Mouse (Mus musculus) hindbrain, embryonic 14.5 days (tissue): ENCODE results near the gene Rasgef1b. TPM values are rescaled to one million over a fixed set of nuclear protein-coding genes. Genes with fewer than 3 reads are reported as not detected.

Source experiments
- ATAC-seq: fragments of 200-750 bp; cut with Nextera tagmentation; 2 replicates; pipeline ENCODE4 v1.8.0; 2017; ENCODE audit warnings: moderate number of reproducible peaks, mild to moderate bottlenecking, moderate TSS enrichment, moderate library complexity; ENCODE audit not compliant: low FRiP score
- DNase-seq: peaks from one replicate; pipeline ENCODE4 v3.0.0-alpha.2; 2015; ENCODE audit warnings: low spot score
- H3K27ac ChIP-seq: fragments of 300-500 bp; sonication (generic); 2 replicates; pipeline ENCODE4 v1.5.1; 2014; ENCODE audit warnings: mild to moderate bottlenecking, moderate library complexity
- H3K27me3 ChIP-seq: fragments of 300-500 bp; sonication (generic); 2 replicates; pipeline ENCODE4 v1.6.1; 2014; ENCODE audit warnings: mild to moderate bottlenecking, low read length, mixed read lengths; ENCODE audit not compliant: control insufficient read depth, insufficient read depth
- H3K36me3 ChIP-seq: fragments of 300-500 bp; sonication (generic); replicated peaks from 2 replicates; pipeline ENCODE4 v1.6.1; 2014; ENCODE audit not compliant: control insufficient read depth, insufficient read depth
- H3K4me1 ChIP-seq: fragments of 300-500 bp; sonication (generic); replicated peaks from 2 replicates; pipeline ENCODE4 v1.6.1; 2014; ENCODE audit warnings: antibody characterized with exemption, low read length, mixed read lengths; ENCODE audit not compliant: control insufficient read depth, insufficient read depth
- H3K4me2 ChIP-seq: fragments of 300-500 bp; sonication (generic); replicated peaks from 2 replicates; pipeline ENCODE4 v1.6.1; 2014; ENCODE audit warnings: mild to moderate bottlenecking, moderate library complexity
- H3K4me3 ChIP-seq: fragments of 300-500 bp; sonication (generic); replicated peaks from 2 replicates; pipeline ENCODE4 v1.5.1; 2014; ENCODE audit warnings: mild to moderate bottlenecking, low read length
- H3K9ac ChIP-seq: fragments of 300-500 bp; sonication (generic); 2 replicates; pipeline ENCODE4 v1.6.1; 2014
- H3K9me3 ChIP-seq: fragments of 300-500 bp; sonication (generic); 2 replicates; pipeline ENCODE4 v1.6.1; 2016; ENCODE audit warnings: low read length; ENCODE audit not compliant: control insufficient read depth
- WGBS: fragments of 180-500 bp; shearing (Covaris S2); extraction: QIAGEN DNeasy Blood & Tissue Kit; methylation state at CpG from one replicate; pipeline ENCODE4 v1.1.7; 2014; 5-methylcytosine and 5-hydroxymethylcytosine counted together
- polyA plus RNA-seq: library from polyadenylated mRNA; unstranded; fragments of >200 nt; fragmentation: Nextera tagmentation; extraction: Ambion mirVana; gene quantifications from 2 replicates; pipeline ENCODE4 v1.2.1, GENCODE M21; 2014

Gene Rasgef1b
- polyA plus RNA-seq, 1 experiment from 2014 or later: 51.5 TPM

- ATAC-seq: no peak
- whole genome bisulfite sequencing: 93% methylated on average over 2 of the region's 2 CpGs
Measured at GRCm38 (mm10) chr5:99203475-99203874, 525.4 kb downstream of the Rasgef1b start.

GRCm38 (mm10) chr5:99202074-99202837 lies 526.6 kb downstream of the Rasgef1b start:
- Histone ChIP-seq H3K27me3 (peaks cover 5% of the 10 kb centered on the region; the same call in 1 of the 2 replicates), H3K4me2 (peak overlapping the region; percentile 15; the same call in 1 of the 2 replicates), H3K27ac (no peak overlapping the region), H3K4me1 (no peaks in the 10 kb centered on the region), H3K36me3 (no peaks in the 10 kb centered on the region), H3K9ac (no peak overlapping the region), H3K4me3 (no peak overlapping the region), H3K9me3 (no peaks in the 10 kb centered on the region)
- WGBS: 61% methylated on average over 15 of the region's 15 CpGs
- DNase-seq: peak; percentile 89
- ATAC-seq: peak; percentile 48; the same call in 1 of the 2 replicates

More at GRCm38 (mm10) chr5:99203475-99203874, 525.4 kb downstream of the Rasgef1b start:
- Histone ChIP-seq H3K36me3 (no peaks in the 10 kb centered on the region), H3K4me2 (no peak overlapping the region), H3K27ac (no peak overlapping the region), H3K9me3 (no peaks in the 10 kb centered on the region), H3K9ac (no peak overlapping the region), H3K4me3 (no peak overlapping the region), H3K4me1 (no peaks in the 10 kb centered on the region), H3K27me3 (peaks cover 5% of the 10 kb centered on the region; the same call in 1 of the 2 replicates)
- no peak for DNase-seq

- WGBS: 98% methylated on average over 5 of the region's 5 CpGs
- no peak for ATAC-seq
- DNase-seq: no peak
- Histone ChIP-seq H3K36me3 (no peaks in the 10 kb centered on the region), H3K9me3 (no peaks in the 10 kb centered on the region), H3K27ac (no peak overlapping the region), H3K9ac (no peak overlapping the region), H3K4me3 (no peak overlapping the region), H3K27me3 (no peaks in the 10 kb centered on the region), H3K4me2 (no peak overlapping the region), H3K4me1 (no peaks in the 10 kb centered on the region)
Measured at GRCm38 (mm10) chr5:99195436-99195835, 533.4 kb downstream of the Rasgef1b start.

GRCm38 (mm10) chr5:99190941-99191800 lies 537.7 kb downstream of the Rasgef1b start:
- WGBS: 64% methylated on average over 26 of the region's 26 CpGs
- no peaks in the 10 kb centered on the region for H3K9me3 ChIP-seq
- DNase-seq: no peak

GRCm38 (mm10) chr5:99183637-99184036 lies 545.2 kb downstream of the Rasgef1b start:
- Histone ChIP-seq H3K36me3 (no peaks in the 10 kb centered on the region), H3K4me3 (no peak overlapping the region), H3K9ac (no peak overlapping the region), H3K4me1 (no peaks in the 10 kb centered on the region), H3K27me3 (no peaks in the 10 kb centered on the region), H3K4me2 (no peak overlapping the region), H3K27ac (no peak overlapping the region), H3K9me3 (peaks cover 5% of the 10 kb centered on the region; the same call in 1 of the 2 replicates)
- no peak for ATAC-seq
- 90% methylated on average over 7 of the region's 7 CpGs for WGBS
- no peak for DNase-seq

More at GRCm38 (mm10) chr5:99190941-99191800, 537.7 kb downstream of the Rasgef1b start:
- Histone ChIP-seq H3K4me1 (no peaks in the 10 kb centered on the region), H3K27me3 (no peaks in the 10 kb centered on the region), H3K4me2 (no peak overlapping the region), H3K4me3 (no peak overlapping the region), H3K36me3 (no peaks in the 10 kb centered on the region), H3K9ac (no peak overlapping the region), H3K27ac (no peak overlapping the region)
- no peak for ATAC-seq

GRCm38 (mm10) chr5:99174608-99175385 lies 554.1 kb downstream of the Rasgef1b start:
- DNase-seq: no peak
- Histone ChIP-seq H3K27ac (no peak overlapping the region), H3K27me3 (no peaks in the 10 kb centered on the region), H3K9me3 (peaks cover 7% of the 10 kb centered on the region; the same call in 1 of the 2 replicates), H3K4me3 (no peak overlapping the region), H3K9ac (no peak overlapping the region), H3K4me1 (no peaks in the 10 kb centered on the region), H3K36me3 (no peaks in the 10 kb centered on the region), H3K4me2 (no peak overlapping the region)
- 58% methylated on average over 8 of the region's 8 CpGs for WGBS
- ATAC-seq: no peak

GRCm38 (mm10) chr5:99169836-99170235 lies 559.0 kb downstream of the Rasgef1b start:
- 83% methylated on average over 4 of the region's 4 CpGs for WGBS

GRCm38 (mm10) chr5:99167767-99168166 lies 561.1 kb downstream of the Rasgef1b start:
- DNase-seq: no peak
- Histone ChIP-seq H3K27ac (no peak overlapping the region), H3K9ac (no peak overlapping the region), H3K9me3 (no peaks in the 10 kb centered on the region), H3K4me1 (no peaks in the 10 kb centered on the region), H3K4me3 (no peak overlapping the region), H3K4me2 (no peak overlapping the region), H3K36me3 (no peaks in the 10 kb centered on the region), H3K27me3 (no peaks in the 10 kb centered on the region)
- no peak for ATAC-seq
- 95% methylated on average over 5 of the region's 5 CpGs for WGBS

More at GRCm38 (mm10) chr5:99169836-99170235, 559.0 kb downstream of the Rasgef1b start:
- H3K36me3 ChIP-seq: no peaks in the 10 kb centered on the region
- H3K4me3 ChIP-seq: no peak overlapping the region
- no peaks in the 10 kb centered on the region for H3K9me3 ChIP-seq
- DNase-seq (no peak), ATAC-seq (no peak)
- H3K27me3 ChIP-seq: no peaks in the 10 kb centered on the region
- no peak overlapping the region for H3K9ac ChIP-seq
- H3K27ac ChIP-seq: no peak overlapping the region
- no peaks in the 10 kb centered on the region for H3K4me1 ChIP-seq
- H3K4me2 ChIP-seq: no peak overlapping the region
